Mouse (Mus musculus): ENCODE results near the gene Prdx6. TPM values are rescaled to one million over a fixed set of nuclear protein-coding genes. Genes with fewer than 3 reads are reported as not detected.

The Prdx6 gene
- polyA plus RNA-seq (2015; fragmentation: Nextera tagmentation; extraction: Ambion mirVana), result 220 and 230 TPM in 2 replicates

GRCm38 (mm10) chr1:161250604-161251416, at the start of gene Prdx6:
TSS of gene Prdx6 (minus strand) at chr1:161251219.
- H3K9ac ChIP-seq, result peak within 1 kb of the TSS; percentile 91
- peak within 1 kb of the TSS; percentile 93 for H3K4me2 ChIP-seq
- H3K27me3 ChIP-seq, result peaks cover 4% of the 10 kb centered on the region; the same call in 1 of the 2 replicates
- no peaks in the 10 kb centered on the region for H3K9me3 ChIP-seq
- peaks cover 11% of the 10 kb centered on the region; the same call in 1 of the 2 replicates for H3K36me3 ChIP-seq
- peak within 1 kb of the TSS; percentile 67 for H3K27ac ChIP-seq (replicated peaks)
- under 1% methylated on average over 66 of the region's 66 CpGs for WGBS
- peak; percentile 97 for ATAC-seq (ENCODE audit: low read depth)
- H3K4me1 ChIP-seq (replicated peaks), result peaks cover 40% of the 10 kb centered on the region
- peak within 1 kb of the TSS; percentile 92 for H3K4me3 ChIP-seq

- Histone ChIP-seq H3K36me3 (no peaks in the 10 kb centered on the region), H3K27me3 (no peaks in the 10 kb centered on the region), H3K27ac (replicated peaks) (no peak overlapping the region), H3K9me3 (0 out of 2 replicates have a peak, but pooled peaks cover 12% of the 10 kb centered on the region), H3K4me3 (no peak overlapping the region), H3K4me1 (replicated peaks) (no peaks in the 10 kb centered on the region; the same call in 1 of the 2 replicates), H3K9ac (no peak overlapping the region), H3K4me2 (no peak overlapping the region)
- WGBS, result 60% methylated on average over 12 of the region's 12 CpGs
- ATAC-seq (ENCODE audit: low read depth), result no peak
These were observed 37.2 kb upstream of the Prdx6 start for GRCm38 (mm10) chr1:161288256-161288655.

GRCm38 (mm10) chr1:161286726-161287310, 35.8 kb upstream of the Prdx6 start:
- Histone ChIP-seq H3K9ac (no peak overlapping the region), H3K4me3 (no peak overlapping the region), H3K27ac (replicated peaks) (no peak overlapping the region), H3K4me2 (peak overlapping the region; percentile 22; the same call in 1 of the 2 replicates), H3K27me3 (no peaks in the 10 kb centered on the region), H3K9me3 (0 out of 2 replicates have a peak, but pooled peaks cover 12% of the 10 kb centered on the region), H3K4me1 (replicated peaks) (no peaks in the 10 kb centered on the region; the same call in 1 of the 2 replicates), H3K36me3 (no peaks in the 10 kb centered on the region)
- WGBS, result 35% methylated on average over 11 of the region's 11 CpGs
- peak; percentile 59; the same call in 1 of the 2 replicates for ATAC-seq (ENCODE audit: low read depth)

GRCm38 (mm10) chr1:161281054-161281688, 30.2 kb upstream of the Prdx6 start:
- H3K36me3 ChIP-seq, result no peaks in the 10 kb centered on the region
- H3K27me3 ChIP-seq, result no peaks in the 10 kb centered on the region
- H3K4me3 ChIP-seq, result no peak overlapping the region
- H3K4me1 ChIP-seq (replicated peaks), result no peaks in the 10 kb centered on the region
- no peaks in the 10 kb centered on the region for H3K9me3 ChIP-seq
- WGBS, result 82% methylated on average over 3 of the region's 3 CpGs
- H3K27ac ChIP-seq (replicated peaks), result no peak overlapping the region
- H3K4me2 ChIP-seq, result no peak overlapping the region
- H3K9ac ChIP-seq, result no peak overlapping the region
- no peak for ATAC-seq (ENCODE audit: low read depth)

- Histone ChIP-seq H3K36me3 (no peaks in the 10 kb centered on the region), H3K4me2 (no peak overlapping the region), H3K9me3 (no peaks in the 10 kb centered on the region), H3K27me3 (no peaks in the 10 kb centered on the region), H3K27ac (replicated peaks) (no peak overlapping the region), H3K4me3 (no peak overlapping the region), H3K9ac (no peak overlapping the region), H3K4me1 (replicated peaks) (no peaks in the 10 kb centered on the region)
- 68% methylated on average over 6 of the region's 6 CpGs for WGBS
- no peak for ATAC-seq (ENCODE audit: low read depth)
These were observed 28.4 kb upstream of the Prdx6 start for GRCm38 (mm10) chr1:161279244-161279908.

GRCm38 (mm10) chr1:161273486-161273885, 22.5 kb upstream of the Prdx6 start:
- Histone ChIP-seq H3K4me1 (replicated peaks) (no peaks in the 10 kb centered on the region), H3K9me3 (no peaks in the 10 kb centered on the region), H3K36me3 (no peaks in the 10 kb centered on the region), H3K9ac (no peak overlapping the region), H3K4me3 (no peak overlapping the region), H3K27ac (replicated peaks) (no peak overlapping the region), H3K4me2 (no peak overlapping the region), H3K27me3 (no peaks in the 10 kb centered on the region)
- ATAC-seq (ENCODE audit: low read depth), result no peak; the same call in 1 of the 2 replicates
- WGBS, result 9% methylated on average over 1 of the region's 1 CpGs

- Histone ChIP-seq H3K9ac (no peak overlapping the region), H3K9me3 (no peaks in the 10 kb centered on the region), H3K4me3 (no peak overlapping the region), H3K4me1 (replicated peaks) (no peaks in the 10 kb centered on the region), H3K4me2 (no peak overlapping the region), H3K36me3 (no peaks in the 10 kb centered on the region), H3K27ac (replicated peaks) (no peak overlapping the region), H3K27me3 (no peaks in the 10 kb centered on the region)
- ATAC-seq (ENCODE audit: low read depth), result no peak
- WGBS, result 66% methylated on average over 2 of the region's 2 CpGs
These were observed 20.4 kb upstream of the Prdx6 start for GRCm38 (mm10) chr1:161271461-161271810.

GRCm38 (mm10) chr1:161270776-161271460, 19.9 kb upstream of the Prdx6 start:
- WGBS, result 80% methylated on average over 4 of the region's 4 CpGs
- H3K9me3 ChIP-seq, result no peaks in the 10 kb centered on the region
- no peak overlapping the region for H3K9ac ChIP-seq
- no peaks in the 10 kb centered on the region for H3K4me1 ChIP-seq (replicated peaks)
- ATAC-seq (ENCODE audit: low read depth), result no peak
- H3K27me3 ChIP-seq, result no peaks in the 10 kb centered on the region
- H3K36me3 ChIP-seq, result no peaks in the 10 kb centered on the region
- no peak overlapping the region for H3K4me3 ChIP-seq
- H3K27ac ChIP-seq (replicated peaks), result no peak overlapping the region
- no peak overlapping the region for H3K4me2 ChIP-seq

GRCm38 (mm10) chr1:161269346-161269745, 18.3 kb upstream of the Prdx6 start:
- Histone ChIP-seq H3K4me2 (no peak overlapping the region), H3K9ac (no peak overlapping the region), H3K36me3 (no peaks in the 10 kb centered on the region), H3K9me3 (no peaks in the 10 kb centered on the region), H3K4me3 (no peak overlapping the region), H3K27ac (replicated peaks) (no peak overlapping the region), H3K4me1 (replicated peaks) (no peaks in the 10 kb centered on the region), H3K27me3 (no peaks in the 10 kb centered on the region)
- ATAC-seq (ENCODE audit: low read depth), result peak; percentile 80
- WGBS, result 80% methylated on average over 4 of the region's 4 CpGs

- Histone ChIP-seq H3K4me2 (no peak overlapping the region), H3K4me3 (no peak overlapping the region), H3K27ac (replicated peaks) (no peak overlapping the region), H3K4me1 (replicated peaks) (no peaks in the 10 kb centered on the region), H3K36me3 (no peaks in the 10 kb centered on the region), H3K9ac (no peak overlapping the region), H3K9me3 (no peaks in the 10 kb centered on the region), H3K27me3 (no peaks in the 10 kb centered on the region)
- WGBS, result 47% methylated on average over 5 of the region's 5 CpGs
- ATAC-seq (ENCODE audit: low read depth), result no peak
These were observed 17.9 kb upstream of the Prdx6 start for GRCm38 (mm10) chr1:161268884-161269283.

- no peak overlapping the region for H3K9ac ChIP-seq
- no peak overlapping the region for H3K27ac ChIP-seq (replicated peaks)
- no peaks in the 10 kb centered on the region for H3K9me3 ChIP-seq
- WGBS, result 72% methylated on average over 7 of the region's 7 CpGs
- H3K36me3 ChIP-seq, result no peaks in the 10 kb centered on the region
- ATAC-seq (ENCODE audit: low read depth), result no peak
- no peak overlapping the region for H3K4me2 ChIP-seq
- H3K27me3 ChIP-seq, result no peaks in the 10 kb centered on the region
- H3K4me1 ChIP-seq (replicated peaks), result no peaks in the 10 kb centered on the region
- no peak overlapping the region for H3K4me3 ChIP-seq
These were observed 17.1 kb upstream of the Prdx6 start for GRCm38 (mm10) chr1:161268116-161268515.

Data from neural tube, embryonic 13.5 days (tissue).